Mouse (Mus musculus) NIH3T3 (cell line): ENCODE measurements around the gene Rsph6a.

Experiments
- DNase-seq: peaks from one replicate; pipeline ENCODE4 v3.0.0-alpha.2; 2012; ENCODE audit warnings: low read depth

Rsph6a gene

GRCm38 (mm10) chr7:19054047-19054776, at the start of gene Rsph6a:
TSS of gene Rsph6a (plus strand) at chr7:19054690.
- DNase-seq = peak; percentile 53

GRCm38 (mm10) chr7:19005417-19006121, 48.9 kb upstream of the Rsph6a start:
- no peak for DNase-seq

- peak; percentile 94 for DNase-seq
These were observed 48.0 kb upstream of the Rsph6a start for GRCm38 (mm10) chr7:19006476-19006875.

- no peak for DNase-seq
These were observed 47.2 kb upstream of the Rsph6a start for GRCm38 (mm10) chr7:19007026-19007977.

- DNase-seq = no peak
These were observed 43.9 kb upstream of the Rsph6a start for GRCm38 (mm10) chr7:19010581-19010980.

GRCm38 (mm10) chr7:19012025-19012621, 42.4 kb upstream of the Rsph6a start:
- no peak for DNase-seq

GRCm38 (mm10) chr7:19012882-19013281, 41.6 kb upstream of the Rsph6a start:
- DNase-seq = no peak

- no peak for DNase-seq
These were observed 40.0 kb upstream of the Rsph6a start for GRCm38 (mm10) chr7:19014452-19014851.

GRCm38 (mm10) chr7:19016042-19016441, 38.4 kb upstream of the Rsph6a start:
- no peak for DNase-seq

GRCm38 (mm10) chr7:19017909-19018308, 36.6 kb upstream of the Rsph6a start:
- no peak for DNase-seq

GRCm38 (mm10) chr7:19021048-19021447, 33.4 kb upstream of the Rsph6a start:
- DNase-seq = no peak

- no peak for DNase-seq
These were observed 32.1 kb upstream of the Rsph6a start for GRCm38 (mm10) chr7:19022189-19022958.

GRCm38 (mm10) chr7:19023357-19023814, 31.1 kb upstream of the Rsph6a start, which contains the start of gene Foxa3:
TSS of gene Foxa3 (minus strand) at chr7:19023538.
- peak; percentile 75 for DNase-seq

- DNase-seq = peak; percentile 98
These were observed 30.4 kb upstream of the Rsph6a start, which contains the start of gene Sympk for GRCm38 (mm10) chr7:19024096-19024506. TSS of gene Sympk (plus strand) at chr7:19024377.

GRCm38 (mm10) chr7:19024581-19025255, 29.8 kb upstream of the Rsph6a start:
- peak; percentile 30 for DNase-seq

- DNase-seq = peak; percentile 70
These were observed 26.4 kb upstream of the Rsph6a start for GRCm38 (mm10) chr7:19028067-19028466.

GRCm38 (mm10) chr7:19029084-19029653, 25.3 kb upstream of the Rsph6a start:
- DNase-seq = peak; percentile 71

GRCm38 (mm10) chr7:19031641-19032040, 22.8 kb upstream of the Rsph6a start:
- DNase-seq = no peak

GRCm38 (mm10) chr7:19044616-19045015, 9.9 kb upstream of the Rsph6a start:
- peak; percentile 46 for DNase-seq
